Mouse (Mus musculus) G1E-ER4 (cell line): ENCODE measurements around the gene Zfp462. TPM values are rescaled to one million over a fixed set of nuclear protein-coding genes. Genes with fewer than 3 reads are reported as not detected.

Experiments
- GATA1 ChIP-seq: IDR thresholded peaks from one replicate; pipeline ENCODE4 v1.8.0; 2012; ENCODE audit warnings: low read length, inconsistent platforms
- polyA plus RNA-seq: library from polyadenylated mRNA; stranded (reverse); fragments of >175 nt; gene quantifications from 2 replicates; pipeline ENCODE4 v1.2.3, GENCODE M21; 2012

Zfp462 gene
- not detected in 2 replicates for polyA plus RNA-seq

GRCm38 (mm10) chr4:54944921-54945430 is at the start of gene Zfp462:
Zfp462 (plus strand) TSS chr4:54945048.
- no peak for TF ChIP-seq GATA1

GRCm38 (mm10) chr4:54896017-54896416 is 48.8 kb upstream of the Zfp462 start:
- TF ChIP-seq GATA1: no peak

DNA sequence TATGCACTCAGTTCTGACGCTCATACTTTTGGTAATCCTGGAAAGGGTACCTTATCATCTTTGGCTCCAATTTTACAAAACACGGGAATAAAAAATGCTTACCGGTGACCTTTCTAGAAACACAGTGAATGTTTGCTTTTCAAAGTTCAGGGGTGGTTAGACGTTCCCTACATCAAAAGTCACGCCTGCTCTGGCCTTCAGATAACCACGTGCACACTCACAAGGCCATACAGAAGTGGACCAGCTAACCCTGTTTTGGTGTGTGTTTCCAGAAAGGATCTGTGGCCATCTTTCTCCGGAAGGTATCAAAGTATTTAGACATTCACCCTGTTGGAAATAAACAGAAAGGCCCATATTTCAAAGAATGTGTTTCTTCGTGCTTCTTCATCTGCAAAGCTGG is 40.2 kb upstream of the Zfp462 start:
- TF ChIP-seq GATA1: no peak

DNA sequence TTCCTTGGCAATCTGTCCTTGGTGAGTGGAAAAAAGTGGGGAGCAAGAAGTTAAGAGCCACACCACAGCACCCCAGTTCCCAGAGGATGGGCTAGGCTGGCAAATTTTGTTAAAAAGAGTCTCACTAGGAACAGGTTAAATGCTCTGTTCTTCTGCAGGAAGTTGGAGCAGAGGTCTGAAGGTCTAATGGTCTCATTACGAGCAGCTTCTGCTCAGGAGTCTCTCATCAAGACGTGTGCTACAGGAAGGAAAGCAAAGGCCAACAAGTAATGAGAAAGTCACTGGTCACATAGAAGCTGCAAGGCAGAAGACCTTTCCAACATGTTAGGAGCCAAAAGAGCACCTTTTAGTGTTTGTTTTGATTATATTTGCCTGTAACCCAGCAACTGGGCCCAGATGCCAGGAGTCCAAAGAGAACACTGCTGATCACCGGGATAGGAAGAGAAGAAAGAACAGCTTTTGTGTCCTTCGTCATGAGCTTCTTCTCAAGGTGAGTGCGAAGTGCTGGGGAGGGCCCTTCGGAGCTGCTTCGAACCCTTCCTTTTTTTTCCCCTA is 39.4 kb upstream of the Zfp462 start:
- TF ChIP-seq GATA1: no peak

GRCm38 (mm10) chr4:54910300-54910699 is 34.5 kb upstream of the Zfp462 start:
- no peak for TF ChIP-seq GATA1

- TF ChIP-seq GATA1: no peak
Observed at GRCm38 (mm10) chr4:54918276-54918675, 26.6 kb upstream of the Zfp462 start.

DNA sequence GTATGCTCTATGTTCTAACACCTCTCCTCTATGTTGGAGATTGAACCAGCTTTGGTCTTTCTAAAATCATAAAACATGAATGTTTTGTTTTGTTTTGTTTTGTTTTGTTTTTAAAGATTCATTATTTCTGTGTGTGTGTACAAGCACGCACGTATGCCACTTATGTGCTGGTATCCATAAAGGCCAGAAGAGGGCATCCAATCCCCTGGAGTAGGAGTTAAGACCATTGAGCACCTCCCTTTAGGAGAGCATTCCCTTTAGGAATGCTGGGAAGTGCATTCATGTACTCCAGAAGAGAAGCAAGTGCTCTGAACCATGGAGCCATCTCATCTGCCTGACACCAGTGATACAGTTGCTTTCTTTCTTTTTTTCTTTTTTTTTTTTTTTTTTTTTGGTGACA is 21.5 kb upstream of the Zfp462 start:
- TF ChIP-seq GATA1: no peak

- TF ChIP-seq GATA1: no peak
Observed at GRCm38 (mm10) chr4:54924306-54924705, 20.5 kb upstream of the Zfp462 start.

DNA sequence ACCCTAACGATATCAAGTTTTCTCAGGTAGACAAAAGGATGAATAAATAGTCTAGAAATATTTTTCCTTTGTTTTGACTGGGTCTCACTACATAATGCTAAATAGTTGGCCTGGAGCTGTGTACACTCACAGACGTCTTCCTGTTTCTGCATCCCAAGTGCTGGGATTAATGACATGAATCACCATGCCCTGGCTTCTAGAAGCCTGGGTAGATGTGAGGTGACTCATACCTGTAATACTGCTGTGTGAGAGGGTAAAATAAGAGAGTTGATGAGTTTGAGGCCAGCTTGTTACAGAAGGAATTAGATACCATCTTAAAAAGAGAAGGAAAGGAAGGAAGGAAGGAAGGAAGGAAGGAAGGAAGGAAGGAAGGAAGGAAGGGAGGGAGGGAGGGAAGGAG is 15.2 kb upstream of the Zfp462 start:
- no peak for TF ChIP-seq GATA1

- no peak for TF ChIP-seq GATA1
Observed at GRCm38 (mm10) chr4:54932668-54933067, 12.2 kb upstream of the Zfp462 start.

DNA sequence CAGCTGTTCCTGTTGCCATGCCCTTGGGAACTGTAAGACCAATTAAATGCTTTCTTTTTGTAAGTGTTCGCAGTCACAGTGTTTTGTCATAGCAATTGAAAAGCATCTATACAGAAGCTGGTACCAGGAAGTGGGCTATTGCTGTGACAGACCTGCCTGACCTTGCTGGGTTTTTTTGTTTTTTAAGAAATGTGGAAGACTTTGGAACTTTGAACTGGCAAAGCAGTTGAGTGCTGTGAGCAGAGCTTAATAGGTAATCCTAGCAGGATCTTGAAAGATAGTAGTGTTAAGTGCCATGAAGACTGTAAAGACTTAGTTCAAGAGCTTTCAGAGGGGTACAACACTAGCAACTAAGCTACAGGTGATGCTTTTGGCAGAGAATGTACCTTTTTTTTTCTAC is 7.7 kb upstream of the Zfp462 start:
- no peak for TF ChIP-seq GATA1

GRCm38 (mm10) chr4:54945603-54946445 is 976 bp downstream of the Zfp462 start:
- no peak for TF ChIP-seq GATA1

DNA sequence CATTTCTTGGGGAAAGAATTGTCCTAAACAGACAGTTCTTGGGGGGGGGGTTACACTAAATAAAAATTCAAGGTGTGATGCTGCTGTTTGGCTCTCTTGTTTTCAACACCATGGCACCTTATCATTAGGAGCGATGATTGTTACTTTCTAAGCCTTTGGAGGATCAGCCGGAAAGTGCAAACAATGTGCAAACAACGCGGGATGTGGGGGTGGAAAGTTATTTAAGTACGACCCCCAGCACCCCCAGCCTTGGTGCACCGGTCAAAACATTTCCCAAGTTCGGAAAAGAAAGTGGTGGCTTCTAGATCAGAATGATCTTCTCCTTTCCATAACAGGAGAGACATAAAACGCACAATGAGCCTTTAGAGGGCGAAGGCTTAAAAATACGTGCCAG is 1.8 kb downstream of the Zfp462 start:
- TF ChIP-seq GATA1: no peak

DNA sequence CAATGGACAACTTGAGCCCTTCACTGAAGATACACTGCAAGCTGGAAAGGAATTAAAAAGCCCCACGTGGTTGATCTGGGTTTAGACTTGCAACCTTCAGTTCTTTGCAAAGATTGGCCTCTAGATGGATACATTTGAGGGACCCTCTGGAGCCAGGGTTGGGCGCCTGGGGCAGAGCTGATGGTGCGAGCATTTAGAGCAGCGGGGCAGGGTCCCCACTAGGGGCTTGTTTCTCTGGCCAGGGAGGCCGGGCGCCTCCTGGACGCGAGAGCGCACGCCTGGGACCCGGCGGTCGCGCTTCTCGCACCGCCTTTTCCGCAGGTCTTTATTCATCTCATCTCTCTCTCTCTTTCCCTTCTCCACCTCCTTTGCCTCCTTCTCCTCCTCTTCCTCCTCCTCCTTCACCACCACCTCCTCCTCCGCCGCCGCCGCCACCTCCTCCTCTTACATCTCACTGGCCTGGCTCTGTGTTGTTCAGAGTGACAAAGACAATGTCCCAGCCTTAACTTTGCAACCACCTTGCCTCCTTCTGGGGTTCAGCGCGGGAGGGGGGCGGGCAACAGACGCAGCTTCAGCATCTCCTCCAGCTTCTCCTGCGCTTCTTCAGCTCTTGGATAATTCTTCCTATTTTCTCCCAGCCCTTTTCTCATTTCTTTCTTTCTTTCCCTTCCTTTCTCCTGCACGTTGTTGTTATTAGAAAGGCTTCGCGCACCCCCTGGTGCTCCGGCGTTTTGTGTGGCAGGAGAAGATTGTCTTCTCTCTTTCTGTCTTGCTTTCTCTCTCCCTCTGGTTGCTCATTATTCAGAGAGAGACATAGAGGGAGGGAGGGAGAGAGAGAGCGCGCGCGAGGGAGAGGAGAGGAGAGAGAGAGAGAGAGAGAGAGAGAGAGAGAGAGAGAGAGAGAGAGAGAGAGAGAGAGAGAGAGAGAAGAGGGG is 2.5 kb downstream of the Zfp462 start:
- no peak for TF ChIP-seq GATA1

- no peak for TF ChIP-seq GATA1
Observed at GRCm38 (mm10) chr4:54947991-54948615, 3.3 kb downstream of the Zfp462 start.
